In genomic region chr17:29491591-29492268, GRCm38 (mm10) we compare ENCODE assay signal across 8 mouse cellular contexts. TPM values are rescaled to one million over a fixed set of nuclear protein-coding genes. Genes with fewer than 3 reads are reported as not detected.
A peak's percentile ranks its signal among the peaks of the same experiment; 100 is the strongest.
DNase-seq lines count a peak whose midpoint lies in the region; ATAC-seq and TF ChIP-seq lines count a peak whose summit lies in the region.

No protein-coding gene starts in this region.

- peak overlapping the region; percentile 58 for H3K4me3 ChIP-seq in cortical plate, adult 2 months (ENCODE audit: insufficient read depth, low read length)
- peak overlapping the region; percentile 92 for H3K4me3 ChIP-seq in intestine, embryonic 16.5 days (ENCODE audit: low read length)
- peak overlapping the region; percentile 99 for H3K4me3 ChIP-seq in liver, adult 2 months (ENCODE audit: insufficient read depth, low read depth, low read length)

- H3K9ac ChIP-seq in intestine, embryonic 16.5 days (ENCODE audit: low read depth, low read length) = peak overlapping the region; percentile 97
- peak overlapping the region; percentile 100 for H3K9ac ChIP-seq in liver, adult 2 months (ENCODE audit: low read depth, low read length)

- under 1% methylated on average over 48 of the region's 48 CpGs for WGBS in intestine, embryonic 16.5 days
- WGBS in liver, adult 2 months = under 1% methylated on average over 48 of the region's 48 CpGs

- no peak for TF ChIP-seq CTCF in cortical plate, adult 2 months (IDR thresholded peaks at IDR 0.05; ENCODE audit: extremely low read depth, insufficient read depth, low read length)
- TF ChIP-seq CTCF in liver, adult 2 months (IDR thresholded peaks at IDR 0.05; ENCODE audit: low read depth, low read length) = no peak

- H3K4me2 ChIP-seq in intestine, embryonic 16.5 days (ENCODE audit: low read depth, low read length) = peak overlapping the region; percentile 83

- no peaks in the 10 kb centered on the region for H3K4me1 ChIP-seq in cortical plate, adult 2 months (ENCODE audit: control insufficient read depth, insufficient read depth, low read length)
- peaks cover 14% of the 10 kb centered on the region for H3K4me1 ChIP-seq in intestine, embryonic 16.5 days (ENCODE audit: control insufficient read depth, insufficient read depth, low read length)
- H3K4me1 ChIP-seq in liver, adult 2 months (ENCODE audit: control insufficient read depth, insufficient read depth, low read length) = peaks cover 12% of the 10 kb centered on the region

- H3K79me2 ChIP-seq in liver, adult 2 months (ENCODE audit: control insufficient read depth, insufficient read depth, low read length) = peaks cover 13% of the 10 kb centered on the region

- DNase-seq in urinary bladder, adult 18-20 months (ENCODE audit: low spot score in 2 of 2) = peak; percentile 50 to 76
- DNase-seq in urinary bladder, postnatal 10 days (ENCODE audit: low spot score) = no peak
- DNase-seq in gastrocnemius, postnatal 4 days (ENCODE audit: low spot score in 2 of 2) = peak; percentile 37 to 62
- peak; percentile 76 for DNase-seq in liver, adult 2 months (ENCODE audit: extremely low read depth, low read depth, low spot score)
- DNase-seq in natural killer cell, adult 2 months (ENCODE audit: low spot score in 2 of 2) = peak; percentile 43 to 44
- peak; percentile 41 to 42 for DNase-seq in thymus, postnatal 10 days (ENCODE audit: low spot score in 2 of 2)

- H3K9me3 ChIP-seq in intestine, embryonic 16.5 days (ENCODE audit: control insufficient read depth, low read length) = no peaks in the 10 kb centered on the region

- TF ChIP-seq POLR2A in cortical plate, adult 2 months (IDR thresholded peaks at IDR 0.05; ENCODE audit: extremely low read depth, insufficient read depth, low read length) = no peak
- TF ChIP-seq POLR2A in liver, adult 2 months (IDR thresholded peaks at IDR 0.05; ENCODE audit: extremely low read depth, insufficient read depth, low read length) = no peak

- ATAC-seq in intestine, embryonic 16.5 days = 0 out of 2 replicates have a peak, but pooled peaks have one; percentile 0

- no peak overlapping the region for H3K27ac ChIP-seq in cortical plate, adult 2 months (ENCODE audit: insufficient read depth, low read length)
- H3K27ac ChIP-seq in intestine, embryonic 16.5 days (ENCODE audit: low read length) = peak overlapping the region; percentile 90
- peak overlapping the region; percentile 98 for H3K27ac ChIP-seq in liver, adult 2 months (replicated peaks; ENCODE audit: insufficient read depth, low read depth, low read length)

- H3K36me3 ChIP-seq in intestine, embryonic 16.5 days (ENCODE audit: control insufficient read depth, insufficient read depth, low read length) = no peaks in the 10 kb centered on the region; the same call in 1 of the 2 replicates
- peaks cover 18% of the 10 kb centered on the region for H3K36me3 ChIP-seq in liver, adult 2 months (ENCODE audit: control insufficient read depth, insufficient read depth, low read length)

- H3K27me3 ChIP-seq in intestine, embryonic 16.5 days (replicated peaks; ENCODE audit: control insufficient read depth, insufficient read depth, low read length) = no peaks in the 10 kb centered on the region
- H3K27me3 ChIP-seq in liver, adult 2 months (ENCODE audit: control insufficient read depth, insufficient read depth, low read length) = no peaks in the 10 kb centered on the region

RNA-seq across cellular contexts. Expression of gene Pim1, which starts 1.2 kb away (rescaled TPM):
- polyA plus RNA-seq in cortical plate, adult 2 months (2012; rRNA removed) = 3.5 and 3.8 TPM in 2 replicates
- 10 to 100 TPM; 21.4 to 21.8 TPM for total RNA-seq in gastrocnemius, postnatal 4 days (2021)
- 11.8 and 12.8 TPM in 2 replicates for polyA plus RNA-seq in intestine, embryonic 16.5 days (2015; fragmentation: Nextera tagmentation; extraction: Ambion mirVana)
- 8.9 and 9.5 TPM in 2 replicates for total RNA-seq in liver, adult 2 months (2014; rRNA removed)
- polyA plus RNA-seq in liver, adult 2 months (2012; rRNA removed) = 16.0 and 16.4 TPM in 2 replicates

RNA-seq across cellular contexts. Expression of gene Gm17657, which starts 57.7 kb away (rescaled TPM):
- polyA plus RNA-seq in cortical plate, adult 2 months (2012; rRNA removed) = not detected in 2 replicates
- total RNA-seq in gastrocnemius, postnatal 4 days (2021) = not detected
- not detected in 2 replicates for polyA plus RNA-seq in intestine, embryonic 16.5 days (2015; fragmentation: Nextera tagmentation; extraction: Ambion mirVana)
- total RNA-seq in liver, adult 2 months (2014; rRNA removed) = not detected in 2 replicates
- polyA plus RNA-seq in liver, adult 2 months (2012; rRNA removed) = not detected in 2 replicates

RNA-seq across cellular contexts. Expression of gene Tbc1d22b, which starts 57.9 kb away (rescaled TPM):
- 36.5 and 39.5 TPM in 2 replicates for polyA plus RNA-seq in cortical plate, adult 2 months (2012; rRNA removed)
- 10 to 100 TPM; 10.2 to 11.3 TPM for total RNA-seq in gastrocnemius, postnatal 4 days (2021)
- polyA plus RNA-seq in intestine, embryonic 16.5 days (2015; fragmentation: Nextera tagmentation; extraction: Ambion mirVana) = 12.4 and 12.6 TPM in 2 replicates
- total RNA-seq in liver, adult 2 months (2014; rRNA removed) = 1.2 and 1.3 TPM in 2 replicates
- polyA plus RNA-seq in liver, adult 2 months (2012; rRNA removed) = 4.0 and 4.1 TPM in 2 replicates
